Mouse (Mus musculus) midbrain, embryonic 10.5 days (tissue): Measurements from ENCODE around the gene Tnrc6b. TPM values are rescaled to one million over a fixed set of nuclear protein-coding genes. Genes with fewer than 3 reads are reported as not detected.

Experiments
- DNase-seq: peaks from one replicate; pipeline ENCODE4 v3.0.0-alpha.2; 2017; ENCODE audit warnings: low spot score
- H3K27ac ChIP-seq: fragments of 300-500 bp; sonication (generic); replicated peaks from 2 replicates; pipeline ENCODE4 v1.5.1; 2016; ENCODE audit warnings: mild to moderate bottlenecking
- H3K27me3 ChIP-seq: fragments of 300-500 bp; sonication (generic); 2 replicates; pipeline ENCODE4 v1.6.1; 2016; ENCODE audit warnings: low read depth, mild to moderate bottlenecking; ENCODE audit not compliant: poor library complexity, severe bottlenecking
- H3K36me3 ChIP-seq: fragments of 300-500 bp; sonication (generic); 2 replicates; pipeline ENCODE4 v1.6.1; 2016; ENCODE audit warnings: mild to moderate bottlenecking, moderate library complexity
- H3K4me1 ChIP-seq: fragments of 300-500 bp; sonication (generic); 2 replicates; pipeline ENCODE4 v1.6.1; 2016
- H3K4me3 ChIP-seq: fragments of 300-500 bp; sonication (generic); 2 replicates; pipeline ENCODE4 v1.5.1; 2016; ENCODE audit warnings: mild to moderate bottlenecking, moderate library complexity
- H3K9me3 ChIP-seq: fragments of 300-500 bp; sonication (generic); replicated peaks from 2 replicates; pipeline ENCODE4 v1.6.1; 2016; ENCODE audit warnings: mild to moderate bottlenecking
- WGBS: fragments of 180-500 bp; shearing (Covaris S2); methylation state at CpG from one replicate; pipeline ENCODE4 v1.1.7; 2016; 5-methylcytosine and 5-hydroxymethylcytosine counted together
- polyA plus RNA-seq: library from polyadenylated mRNA; unstranded; fragments of >200 nt; fragmentation: Nextera tagmentation; extraction: Ambion mirVana; gene quantifications from 2 replicates; pipeline ENCODE4 v1.2.1, GENCODE M21; 2016

The Tnrc6b gene
- polyA plus RNA-seq, 1 experiment from 2014 or later = 43.5 TPM

DNA sequence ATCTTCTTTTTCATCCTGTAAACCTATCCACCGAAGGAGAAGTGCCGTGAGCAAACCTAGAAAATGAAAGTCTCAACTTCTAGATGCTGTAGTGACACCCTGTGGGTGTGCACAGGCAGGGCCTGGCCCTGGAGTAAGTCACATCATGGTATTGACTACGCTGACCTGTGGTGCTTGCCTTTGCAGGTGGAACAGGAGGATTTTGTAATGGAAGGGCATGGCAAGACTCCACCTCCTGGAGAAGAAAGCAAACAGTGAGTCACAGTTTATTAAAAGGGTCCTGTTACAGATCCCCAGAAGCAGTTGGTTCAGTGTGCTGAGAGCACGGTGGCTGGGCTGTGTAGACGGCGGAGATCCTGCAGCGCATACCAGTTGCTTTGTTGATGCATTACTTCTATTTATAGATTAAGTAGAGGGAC lies 73.4 kb downstream of the Tnrc6b start:
- DNase-seq = no peak
- WGBS = 45% methylated on average over 7 of the region's 7 CpGs
- Histone ChIP-seq H3K27ac (no peak overlapping the region), H3K36me3 (no peaks in the 10 kb centered on the region), H3K4me1 (peaks cover 6% of the 10 kb centered on the region), H3K27me3 (no peaks in the 10 kb centered on the region), H3K4me3 (no peak overlapping the region), H3K9me3 (no peaks in the 10 kb centered on the region)

DNA sequence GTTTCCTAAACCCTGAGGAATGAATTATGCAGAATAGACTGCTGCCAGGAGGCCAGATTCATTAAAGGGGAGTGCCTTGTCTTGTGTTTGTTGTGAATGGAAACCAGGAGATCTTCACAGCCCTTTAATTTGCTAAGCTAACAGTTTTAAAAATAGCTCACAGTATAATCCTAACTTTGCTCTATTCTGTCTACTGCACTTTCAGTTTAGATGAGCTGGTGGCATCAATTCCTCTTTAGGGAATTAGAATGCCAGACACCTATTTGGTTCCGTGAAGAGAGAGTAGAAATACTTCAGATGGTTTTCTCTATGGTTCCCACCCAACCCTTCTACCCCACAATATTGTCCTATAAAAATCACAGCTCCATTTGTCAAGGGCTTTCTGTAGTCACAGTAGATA lies 74.6 kb downstream of the Tnrc6b start:
- no peak overlapping the region for H3K4me3 ChIP-seq
- WGBS = 76% methylated on average over 1 of the region's 1 CpGs
- H3K4me1 ChIP-seq = peaks cover 6% of the 10 kb centered on the region
- H3K9me3 ChIP-seq = no peaks in the 10 kb centered on the region
- no peaks in the 10 kb centered on the region for H3K27me3 ChIP-seq
- no peak for DNase-seq
- no peaks in the 10 kb centered on the region for H3K36me3 ChIP-seq
- no peak overlapping the region for H3K27ac ChIP-seq

DNA sequence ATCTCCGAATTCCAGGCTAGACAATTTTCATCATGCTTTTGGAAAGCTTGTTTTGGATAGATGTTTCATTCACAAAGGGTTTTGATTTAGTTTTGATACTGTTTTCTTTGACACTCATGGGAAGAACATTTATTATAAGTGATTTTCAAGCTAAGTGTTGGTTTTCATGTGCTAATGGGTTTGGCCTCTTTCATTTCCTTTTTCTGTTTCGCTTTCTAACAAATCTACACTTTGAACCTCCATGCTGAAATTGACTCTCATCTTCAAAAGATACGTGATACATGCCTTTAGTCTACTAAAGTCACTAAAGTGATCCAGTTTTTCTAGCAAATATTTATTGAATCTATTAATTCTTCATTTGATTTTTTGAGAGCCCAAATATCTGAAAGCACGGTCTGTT lies 76.6 kb downstream of the Tnrc6b start:
- no peaks in the 10 kb centered on the region for H3K9me3 ChIP-seq
- WGBS = 93% methylated on average over 4 of the region's 4 CpGs
- no peaks in the 10 kb centered on the region for H3K36me3 ChIP-seq
- DNase-seq = no peak
- no peak overlapping the region for H3K27ac ChIP-seq
- H3K4me1 ChIP-seq = peaks cover 6% of the 10 kb centered on the region
- no peaks in the 10 kb centered on the region for H3K27me3 ChIP-seq
- H3K4me3 ChIP-seq = no peak overlapping the region

DNA sequence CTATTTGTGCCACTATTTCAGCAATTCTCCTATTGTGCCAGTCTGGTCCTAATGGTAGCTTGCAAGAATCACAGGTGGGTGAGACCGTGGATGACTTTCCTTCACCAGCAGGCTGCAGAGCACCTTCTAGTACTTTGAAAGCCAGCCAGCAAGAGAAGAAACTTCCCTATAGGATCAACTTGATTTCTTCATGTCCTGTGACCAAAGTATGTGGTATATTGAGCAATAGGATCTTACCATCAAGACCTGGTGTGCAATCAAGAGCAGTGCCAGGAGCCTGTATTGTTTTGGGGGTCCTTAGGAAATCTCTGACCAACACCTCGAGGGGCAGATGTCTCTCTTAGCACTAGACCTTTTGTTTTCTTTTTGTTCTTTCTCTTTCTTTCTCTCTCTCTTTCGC lies 81.4 kb downstream of the Tnrc6b start:
- H3K4me3 ChIP-seq = no peak overlapping the region
- DNase-seq = no peak
- 77% methylated on average over 3 of the region's 3 CpGs for WGBS
- no peaks in the 10 kb centered on the region for H3K9me3 ChIP-seq
- peaks cover 8% of the 10 kb centered on the region for H3K4me1 ChIP-seq
- no peak overlapping the region for H3K27ac ChIP-seq
- H3K27me3 ChIP-seq = no peaks in the 10 kb centered on the region
- no peaks in the 10 kb centered on the region for H3K36me3 ChIP-seq

DNA sequence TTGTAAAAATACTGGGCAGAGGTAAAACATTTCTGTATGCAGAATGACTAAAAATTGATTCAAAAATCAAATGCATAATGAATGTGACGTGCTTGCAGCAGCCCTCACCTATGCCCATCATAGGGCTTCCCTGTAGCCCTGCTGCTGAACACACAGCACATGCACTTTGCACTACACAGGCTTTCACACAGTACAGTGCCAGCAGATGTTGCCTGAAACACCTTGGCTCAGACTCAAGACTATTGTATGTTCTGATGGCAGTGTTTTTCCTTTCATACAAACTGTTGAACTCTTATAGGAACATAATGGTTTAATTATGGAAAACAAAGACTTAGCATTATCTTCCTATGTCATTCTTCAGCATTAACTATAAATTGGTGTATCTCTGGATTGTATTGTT lies 84.0 kb downstream of the Tnrc6b start:
- WGBS = 87% methylated on average over 1 of the region's 1 CpGs
- no peaks in the 10 kb centered on the region for H3K27me3 ChIP-seq
- H3K27ac ChIP-seq = no peak overlapping the region
- H3K4me1 ChIP-seq = peaks cover 14% of the 10 kb centered on the region
- no peak overlapping the region for H3K4me3 ChIP-seq
- H3K36me3 ChIP-seq = no peaks in the 10 kb centered on the region
- DNase-seq = no peak
- H3K9me3 ChIP-seq = no peaks in the 10 kb centered on the region

DNA sequence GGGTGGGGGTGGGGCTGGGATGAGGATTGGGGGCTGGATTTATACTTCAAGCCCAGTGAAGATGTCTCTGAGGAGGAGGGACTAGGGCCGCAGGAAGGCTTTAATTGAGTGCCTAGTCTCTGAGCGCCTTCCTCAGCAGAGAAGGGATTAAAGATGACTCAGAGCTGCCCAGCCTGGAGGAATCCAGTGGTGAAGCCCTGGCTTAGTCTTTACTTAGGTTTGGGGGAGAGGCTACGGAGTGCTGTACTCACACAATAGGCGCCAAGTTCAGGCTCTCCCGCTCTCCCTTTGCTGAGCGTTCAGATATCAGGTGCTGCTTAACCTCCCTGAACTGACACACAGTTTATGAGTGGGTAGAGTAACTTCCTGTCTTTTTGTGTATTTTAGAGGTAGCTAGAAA lies 86.6 kb downstream of the Tnrc6b start:
- Histone ChIP-seq H3K27me3 (no peaks in the 10 kb centered on the region), H3K4me3 (peak overlapping the region; percentile 72), H3K9me3 (no peaks in the 10 kb centered on the region), H3K36me3 (no peaks in the 10 kb centered on the region), H3K4me1 (peaks cover 39% of the 10 kb centered on the region), H3K27ac (peak overlapping the region; percentile 95)
- peak; percentile 67 for DNase-seq
- WGBS = 0% methylated on average over 6 of the region's 6 CpGs

DNA sequence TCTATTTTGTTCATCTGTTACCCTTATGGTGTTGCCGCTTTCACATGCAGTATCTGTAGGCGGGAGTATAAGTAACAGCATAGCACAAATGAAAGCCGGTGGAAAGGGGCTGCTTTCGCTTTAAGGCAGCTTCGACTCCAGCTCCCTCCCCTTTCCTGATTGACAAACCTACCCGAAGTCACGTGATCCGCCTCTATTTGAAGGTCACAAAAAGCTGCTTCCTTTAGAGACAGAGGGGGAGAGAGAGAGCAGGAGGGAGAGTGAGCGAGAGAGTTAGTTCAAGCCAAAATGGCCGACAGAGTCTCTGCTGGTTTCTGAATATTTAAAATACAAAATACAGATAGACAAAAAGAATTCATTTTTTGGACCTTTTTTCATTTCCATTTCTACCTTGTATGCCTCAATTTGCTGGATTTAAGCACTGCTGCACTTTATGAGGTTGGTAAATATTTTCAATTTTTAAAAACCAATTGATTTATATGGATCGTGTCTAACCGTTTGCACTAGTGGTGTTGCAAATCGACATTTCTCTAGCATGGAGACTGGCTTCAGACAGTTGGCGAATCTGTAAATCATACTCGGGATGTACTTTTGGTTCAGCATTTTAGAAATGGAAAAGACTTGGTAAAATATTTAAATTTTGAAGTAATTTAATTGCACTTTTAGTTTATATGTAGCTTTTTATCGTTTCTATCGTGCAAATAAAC lies 87.4 kb downstream of the Tnrc6b start:
- Histone ChIP-seq H3K4me1 (peaks cover 47% of the 10 kb centered on the region), H3K36me3 (no peaks in the 10 kb centered on the region), H3K4me3 (peak overlapping the region; percentile 72), H3K9me3 (no peaks in the 10 kb centered on the region), H3K27ac (peak overlapping the region; percentile 95), H3K27me3 (no peaks in the 10 kb centered on the region)
- under 1% methylated on average over 17 of the region's 17 CpGs for WGBS
- peak; percentile 87 for DNase-seq

DNA sequence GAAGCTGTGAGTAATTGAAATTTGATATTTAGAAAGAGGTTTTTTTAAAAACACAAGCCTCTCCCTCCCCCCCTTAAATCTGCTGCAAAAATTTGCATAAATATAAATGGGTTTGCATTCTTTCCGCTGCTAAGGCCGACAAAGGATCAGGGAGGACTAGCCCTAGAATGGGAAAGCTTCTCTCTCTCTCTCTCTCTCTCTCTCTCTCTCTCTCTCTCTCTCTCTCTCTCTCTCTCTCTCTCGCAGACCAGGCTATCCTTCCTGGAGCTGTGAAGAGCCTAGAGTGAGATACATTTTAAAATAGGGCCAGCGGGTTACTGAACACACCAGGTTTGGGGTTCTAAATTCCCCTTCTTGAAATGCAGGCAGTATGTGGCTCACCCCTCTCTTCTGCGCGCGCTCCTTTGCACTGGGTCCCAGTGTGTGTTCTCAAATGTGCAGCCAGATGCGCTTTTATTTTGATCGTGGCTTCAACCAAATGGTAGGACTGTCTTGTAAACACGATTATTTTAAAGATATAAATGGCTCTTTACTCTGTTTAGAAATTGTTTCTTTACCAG lies 88.0 kb downstream of the Tnrc6b start:
- Histone ChIP-seq H3K27me3 (no peaks in the 10 kb centered on the region), H3K4me3 (peak overlapping the region; percentile 72), H3K36me3 (no peaks in the 10 kb centered on the region), H3K9me3 (no peaks in the 10 kb centered on the region), H3K27ac (peak overlapping the region; percentile 95), H3K4me1 (peaks cover 48% of the 10 kb centered on the region)
- under 1% methylated on average over 10 of the region's 10 CpGs for WGBS
- peak; percentile 67 for DNase-seq

DNA sequence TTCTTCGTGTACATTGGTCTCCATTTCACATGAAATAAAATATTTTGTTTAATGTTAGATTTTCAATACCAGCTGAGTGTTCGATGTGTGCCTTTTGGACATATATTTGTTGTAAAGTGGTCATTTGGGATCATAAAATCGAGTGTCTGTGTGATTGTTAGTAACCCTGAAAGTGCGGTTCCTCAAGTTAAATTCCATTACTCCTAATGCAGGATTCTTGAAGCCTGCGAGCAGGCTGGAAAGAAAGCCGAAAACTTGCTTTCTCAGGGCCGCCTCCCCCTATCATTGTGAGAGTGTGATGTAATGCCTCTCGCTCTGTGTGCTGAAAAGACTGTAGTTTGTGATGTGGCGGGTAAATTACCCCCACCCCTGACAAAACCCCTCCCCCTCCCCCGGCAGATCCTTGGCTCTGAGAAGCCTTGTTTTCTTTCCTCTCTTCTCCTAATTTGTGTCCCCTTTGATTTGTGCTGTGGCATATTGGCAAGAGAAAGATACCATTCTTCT lies 88.6 kb downstream of the Tnrc6b start:
- H3K36me3 ChIP-seq = no peaks in the 10 kb centered on the region
- peak overlapping the region; percentile 95 for H3K27ac ChIP-seq
- peak overlapping the region; percentile 72 for H3K4me3 ChIP-seq
- H3K4me1 ChIP-seq = peaks cover 51% of the 10 kb centered on the region
- peak; percentile 54 for DNase-seq
- H3K27me3 ChIP-seq = no peaks in the 10 kb centered on the region
- no peaks in the 10 kb centered on the region for H3K9me3 ChIP-seq
- 1% methylated on average over 10 of the region's 10 CpGs for WGBS

DNA sequence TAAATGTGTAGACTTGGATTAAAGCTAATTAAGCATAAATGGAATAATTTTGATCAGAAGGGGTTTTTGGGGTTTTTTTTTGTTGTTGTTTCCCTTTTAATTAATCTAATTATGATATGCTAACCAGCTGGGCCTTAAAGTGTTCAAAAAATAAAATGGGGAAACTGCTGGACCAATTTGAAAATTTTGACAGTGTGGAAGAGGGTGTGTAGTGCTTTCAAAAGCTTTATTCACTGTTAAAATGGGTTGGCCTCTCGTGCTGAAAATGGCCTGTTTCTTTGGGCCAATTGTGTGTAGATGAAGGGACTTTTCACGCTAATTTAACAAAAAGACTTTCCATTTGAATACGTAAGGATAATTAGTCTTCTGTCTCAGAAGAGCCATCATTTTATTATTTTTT lies 89.1 kb downstream of the Tnrc6b start:
- 12% methylated on average over 3 of the region's 3 CpGs for WGBS
- Histone ChIP-seq H3K4me3 (peak overlapping the region; percentile 72), H3K9me3 (no peaks in the 10 kb centered on the region), H3K4me1 (peaks cover 53% of the 10 kb centered on the region), H3K36me3 (no peaks in the 10 kb centered on the region), H3K27me3 (no peaks in the 10 kb centered on the region), H3K27ac (peak overlapping the region; percentile 95)
- DNase-seq = no peak

DNA sequence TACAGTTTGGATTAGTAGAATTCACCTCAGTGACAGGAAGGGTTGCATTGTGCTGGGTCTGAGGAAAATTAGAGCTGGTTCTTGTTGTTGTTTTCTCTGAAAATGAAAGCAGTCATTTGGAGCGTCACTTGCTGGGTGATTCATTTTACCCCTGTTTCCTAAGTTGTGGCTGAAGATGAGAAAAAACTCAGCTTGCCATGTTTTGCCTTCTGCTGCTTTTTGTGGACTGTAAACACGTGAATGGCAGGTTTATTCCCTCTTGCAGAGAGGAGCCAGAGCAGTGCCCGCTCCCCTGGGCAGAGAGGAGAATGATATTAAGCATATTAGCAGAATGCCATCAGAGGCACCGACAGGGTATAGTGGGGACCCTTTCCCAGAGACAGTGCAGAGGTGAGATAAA lies 89.7 kb downstream of the Tnrc6b start:
- peak overlapping the region; percentile 30; the same call in 1 of the 2 replicates for H3K27ac ChIP-seq
- H3K4me3 ChIP-seq = peak overlapping the region; percentile 72
- 27% methylated on average over 4 of the region's 4 CpGs for WGBS
- H3K27me3 ChIP-seq = no peaks in the 10 kb centered on the region
- no peaks in the 10 kb centered on the region for H3K36me3 ChIP-seq
- peaks cover 53% of the 10 kb centered on the region for H3K4me1 ChIP-seq
- no peaks in the 10 kb centered on the region for H3K9me3 ChIP-seq
- no peak for DNase-seq

DNA sequence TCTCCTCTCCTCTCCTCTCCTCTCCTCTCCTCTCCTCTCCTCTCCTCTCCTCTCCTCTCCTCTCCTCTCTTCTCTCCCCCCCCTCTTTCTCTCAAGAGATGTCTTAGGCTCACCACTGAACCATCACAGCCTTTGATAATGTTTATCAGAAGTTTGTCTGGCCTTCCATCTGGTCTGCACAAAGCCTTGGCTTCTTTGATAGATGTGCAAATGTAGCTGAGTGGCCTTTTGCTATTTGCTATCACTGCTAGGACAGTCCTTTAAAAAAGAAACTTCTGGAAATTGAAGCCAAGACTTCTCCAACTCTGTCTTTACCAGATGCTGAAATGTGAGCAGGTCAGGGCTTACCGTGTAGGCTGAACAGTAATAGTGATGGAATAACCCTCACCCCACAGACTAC lies 90.5 kb downstream of the Tnrc6b start:
- no peak for DNase-seq
- H3K4me1 ChIP-seq = peaks cover 50% of the 10 kb centered on the region
- WGBS = 59% methylated on average over 1 of the region's 1 CpGs
- H3K27me3 ChIP-seq = no peaks in the 10 kb centered on the region
- H3K27ac ChIP-seq = no peak overlapping the region
- H3K4me3 ChIP-seq = peak overlapping the region; percentile 72
- H3K36me3 ChIP-seq = no peaks in the 10 kb centered on the region
- no peaks in the 10 kb centered on the region for H3K9me3 ChIP-seq

DNA sequence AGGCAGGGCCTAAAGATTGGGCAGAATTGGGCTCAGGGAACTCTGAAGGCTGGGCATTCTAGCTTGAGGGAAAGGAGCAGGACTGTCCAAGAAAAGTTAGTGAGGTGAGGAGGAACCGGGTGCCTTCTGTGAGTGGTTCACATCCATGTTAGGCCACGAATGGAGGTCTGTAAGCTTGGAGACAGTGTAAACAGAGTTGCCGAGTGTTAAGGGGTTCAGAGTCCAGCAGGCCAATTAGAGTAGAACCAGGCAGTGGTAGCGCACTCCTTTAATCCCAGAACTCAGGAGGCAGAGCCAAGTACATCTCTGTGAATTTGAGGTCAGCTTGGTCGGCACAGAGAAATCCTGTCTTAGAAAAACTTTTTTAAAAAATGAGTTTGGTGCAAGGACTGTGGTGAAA lies 96.0 kb downstream of the Tnrc6b start:
- Histone ChIP-seq H3K4me1 (peaks cover 23% of the 10 kb centered on the region), H3K36me3 (peaks cover 35% of the 10 kb centered on the region), H3K4me3 (no peak overlapping the region), H3K9me3 (0 out of 2 replicates have a peak, but pooled peaks cover 3% of the 10 kb centered on the region), H3K27me3 (no peaks in the 10 kb centered on the region), H3K27ac (no peak overlapping the region)
- WGBS = 84% methylated on average over 5 of the region's 5 CpGs
- DNase-seq = no peak
